Mouse (Mus musculus): Measurements from ENCODE around the gene Olfr76.
A peak's percentile ranks its signal among the peaks of the same experiment; 100 is the strongest.
"Not testable (repeated sequence)": the region's sequence is repeated elsewhere in the genome, so short reads cannot be mapped to it uniquely, and the experiment has no call there.

Gene Olfr76

DNA sequence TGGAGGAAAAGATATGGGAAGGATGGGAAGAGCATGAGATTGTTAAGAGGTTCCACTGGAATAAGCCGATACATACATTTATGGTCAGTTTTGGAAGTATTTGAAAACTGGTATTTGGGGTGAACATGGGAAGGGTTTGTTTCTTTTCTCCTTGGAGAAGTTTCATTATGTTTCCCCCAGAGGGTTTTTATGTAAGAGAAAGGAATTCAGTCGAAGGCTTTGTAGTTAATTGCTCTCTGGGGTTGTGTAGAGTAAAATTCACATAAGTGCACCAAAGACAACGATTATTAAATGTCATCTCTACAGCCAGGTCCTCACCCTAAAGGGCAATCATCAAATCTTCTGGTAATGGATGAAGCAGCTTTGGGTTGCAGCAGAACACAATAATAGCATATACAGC lies at the start of gene Olfr76:
Gene Olfr76 (minus strand): TSS at position 101 of the 400 bp plus-strand sequence.
- no peak for DNase-seq (ENCODE audit: low read depth)

DNA sequence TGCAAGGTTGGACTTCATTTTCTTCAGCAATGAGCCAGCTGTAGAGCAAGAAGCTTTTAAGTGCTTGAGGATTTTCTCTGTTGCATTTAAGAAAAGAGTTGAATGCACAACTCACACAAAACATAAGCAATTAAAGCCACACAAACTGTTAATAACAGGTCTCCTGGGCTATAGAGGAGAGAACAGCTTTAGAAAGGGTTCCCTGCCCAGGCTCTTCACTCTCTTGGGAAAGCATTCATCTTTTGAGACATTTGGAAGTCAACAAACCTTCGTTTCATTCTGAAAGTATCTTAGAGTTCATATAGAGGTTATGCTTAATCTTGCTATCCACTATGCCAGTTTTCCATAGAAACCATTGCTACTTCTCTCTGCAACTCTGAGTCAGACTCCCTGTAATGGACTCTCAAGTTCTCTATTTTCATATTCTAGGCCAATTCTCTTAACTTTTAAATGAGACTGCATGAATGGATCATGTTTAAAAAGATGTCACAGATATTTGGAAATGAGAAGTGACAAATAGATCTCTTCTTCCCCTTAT lies 47.1 kb upstream of the Olfr76 start, which contains the start of gene Olfr1555-ps1:
Gene Olfr1555-ps1 (minus strand): TSS at position 51 of the 538 bp plus-strand sequence.
- DNase-seq (ENCODE audit: low read depth) = not testable (repeated sequence)

DNA sequence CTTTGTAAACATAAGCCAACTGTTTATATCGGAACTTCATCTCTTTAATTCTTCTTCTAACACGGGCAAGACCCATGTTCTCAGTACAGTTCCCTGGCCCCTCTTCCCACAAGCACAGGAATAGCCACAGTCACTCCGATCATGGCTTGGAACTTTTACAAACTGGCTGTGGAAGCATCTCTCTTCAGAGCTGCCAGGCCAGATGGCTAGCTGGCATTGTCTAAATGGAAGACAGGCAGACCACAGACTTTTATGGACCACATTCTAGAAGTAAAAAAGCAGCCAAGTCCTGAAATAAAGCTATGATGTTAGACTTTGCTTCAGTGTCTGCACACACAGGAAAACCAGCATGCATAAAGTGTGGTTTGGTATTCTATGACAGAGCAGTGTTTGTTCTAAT lies 22.4 kb upstream of the Olfr76 start:
- no peak for DNase-seq (ENCODE audit: low read depth)

- DNase-seq (ENCODE audit: low read depth) = no peak
These were observed 20.4 kb upstream of the Olfr76 start for GRCm38 (mm10) chr19:12143356-12143755.

- peak; percentile 54 for DNase-seq (ENCODE audit: low read depth)
These were observed 11.3 kb upstream of the Olfr76 start for GRCm38 (mm10) chr19:12134289-12134688.

GRCm38 (mm10) chr19:12116464-12116863 lies 6.5 kb downstream of the Olfr76 start:
- DNase-seq (ENCODE audit: low read depth) = no peak

GRCm38 (mm10) chr19:12115797-12116196 lies 7.2 kb downstream of the Olfr76 start, which contains the start of gene Olfr1428:
Gene Olfr1428 (minus strand): TSS chr19:12115897.
- DNase-seq (ENCODE audit: low read depth) = no peak

- no peak for DNase-seq (ENCODE audit: low read depth)
These were observed 9.2 kb downstream of the Olfr76 start for GRCm38 (mm10) chr19:12113807-12114206.

- DNase-seq (ENCODE audit: low read depth) = no peak
These were observed 18.5 kb downstream of the Olfr76 start for GRCm38 (mm10) chr19:12104541-12104940.

GRCm38 (mm10) chr19:12103234-12103633 lies 19.8 kb downstream of the Olfr76 start, which contains the start of gene Olfr1427:
Gene Olfr1427 (minus strand): TSS chr19:12103334.
- no peak for DNase-seq (ENCODE audit: low read depth)

- DNase-seq (ENCODE audit: low read depth) = no peak
These were observed 31.1 kb downstream of the Olfr76 start, which contains the start of gene Olfr1426 for GRCm38 (mm10) chr19:12091913-12092312. Gene Olfr1426 (minus strand): TSS chr19:12092013.

DNA sequence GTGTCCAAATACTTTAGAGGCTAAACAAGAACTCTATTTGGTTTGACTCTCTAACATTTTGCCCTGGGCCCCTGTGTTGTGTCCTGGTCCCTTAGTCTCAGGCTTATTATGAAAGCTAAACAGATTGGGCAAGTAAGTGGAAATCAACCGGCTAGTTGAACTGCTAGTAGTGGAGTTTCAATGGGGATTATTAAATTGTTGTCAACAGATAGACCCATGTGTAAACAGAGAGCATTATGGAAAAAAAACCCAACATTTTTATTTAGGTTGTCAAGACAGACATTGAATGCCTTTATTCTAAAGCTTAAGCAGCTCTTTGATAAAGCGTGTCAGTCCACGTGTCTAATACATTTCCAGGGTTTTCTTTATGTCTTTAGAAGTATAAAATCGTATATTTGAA lies 45.4 kb downstream of the Olfr76 start, which contains the start of gene Olfr1425:
Gene Olfr1425 (minus strand): TSS at position 101 of the 400 bp plus-strand sequence.
- not testable (repeated sequence) for DNase-seq (ENCODE audit: low read depth)

- DNase-seq (ENCODE audit: low read depth) = not testable (repeated sequence)
These were observed 53.5 kb downstream of the Olfr76 start for GRCm38 (mm10) chr19:12069546-12069945.

Measured in 416B (cell line).